Comparison of ENCODE assay signal across 1 mouse cellular context in genomic region chr10:128175996-128176755, GRCm38 (mm10).
TF ChIP-seq lines count a peak whose summit lies in the region.

No protein-coding gene starts in this region.

TF ChIP-seq in CH12.LX, 34 proteins besides CTCF, POLR2A, EP300 and RAD21:
- TF ChIP-seq E2F4 (IDR thresholded peaks at IDR 0.05; ENCODE audit: insufficient replicate concordance, low read depth, low read length) (0 out of 2 replicates have a peak, but pooled peaks have one; percentile 34), UBTF (IDR thresholded peaks at IDR 0.05; ENCODE audit: low read depth, low read length) (no peak), ZKSCAN1 (IDR thresholded peaks at IDR 0.05; ENCODE audit: borderline replicate concordance, low read depth, low read length) (no peak), MEF2A (IDR thresholded peaks at IDR 0.05; ENCODE audit: borderline replicate concordance, low read depth, low read length) (peak; percentile 27; the same call in 1 of the 2 replicates), TCF12 (IDR thresholded peaks at IDR 0.05; ENCODE audit: low read depth, low read length) (peak; percentile 52; the same call in 1 of the 2 replicates), SIN3A (IDR thresholded peaks at IDR 0.05; ENCODE audit: low read length) (peak; percentile 98), TBP (conservative IDR thresholded peaks at IDR 0.05; ENCODE audit: low read depth, low read length) (peak; percentile 83), ETS1 (conservative IDR thresholded peaks at IDR 0.05; ENCODE audit: low read depth, low read length) (peak; percentile 64; the same call in 1 of the 2 replicates), JUN (IDR thresholded peaks at IDR 0.05; ENCODE audit: insufficient read depth, low read depth, low read length) (peak; percentile 37; the same call in 1 of the 2 replicates), ZNF384 (IDR thresholded peaks at IDR 0.05; ENCODE audit: low read depth, low read length) (no peak; the same call in 1 of the 2 replicates), SMC3 (IDR thresholded peaks at IDR 0.05; ENCODE audit: low read depth, low read length) (no peak), JUND (conservative IDR thresholded peaks at IDR 0.05; ENCODE audit: low read depth, low read length) (peak; percentile 71), BHLHE40 (IDR thresholded peaks at IDR 0.05; ENCODE audit: low read depth, low read length) (0 out of 2 replicates have a peak, but pooled peaks have one; percentile 38), ZC3H11A (IDR thresholded peaks at IDR 0.05; ENCODE audit: low read depth, low read length) (no peak), ELF1 (IDR thresholded peaks at IDR 0.05; ENCODE audit: low read depth, low read length) (no peak; the same call in 1 of the 2 replicates), CHD2 (IDR thresholded peaks at IDR 0.05; ENCODE audit: low read length) (no peak), CHD1 (IDR thresholded peaks at IDR 0.05; ENCODE audit: low read depth, low read length) (no peak), POLR2AphosphoS2 (IDR thresholded peaks at IDR 0.05; ENCODE audit: low read depth, low read length) (no peak), IRF4 (IDR thresholded peaks at IDR 0.05; ENCODE audit: low read depth, low read length) (peak; percentile 75; the same call in 1 of the 2 replicates), USF1 (IDR thresholded peaks at IDR 0.05; ENCODE audit: low read depth, low read length) (no peak), NRF1 (IDR thresholded peaks at IDR 0.05; ENCODE audit: low read depth, low read length) (no peak), MYC (IDR thresholded peaks at IDR 0.05; ENCODE audit: low read depth, low read length) (peak; percentile 72), MAFK (IDR thresholded peaks at IDR 0.05; ENCODE audit: insufficient replicate concordance, low read length) (no peak), RCOR1 (conservative IDR thresholded peaks at IDR 0.05; ENCODE audit: low read depth, low read length) (no peak), KAT2A (IDR thresholded peaks at IDR 0.05; ENCODE audit: insufficient replicate concordance, low read length) (no peak), USF2 (conservative IDR thresholded peaks at IDR 0.05; ENCODE audit: low read depth, low read length) (no peak), HCFC1 (IDR thresholded peaks at IDR 0.05; ENCODE audit: low read depth, low read length) (peak; percentile 71), PAX5 (IDR thresholded peaks at IDR 0.05; ENCODE audit: low read length) (no peak), NELFE (IDR thresholded peaks at IDR 0.05; ENCODE audit: low read depth, low read length) (no peak), MAX (IDR thresholded peaks at IDR 0.05; ENCODE audit: low read length) (no peak; the same call in 1 of the 2 replicates), ZMIZ1 (IDR thresholded peaks at IDR 0.05; ENCODE audit: low read depth, low read length) (no peak), MXI1 (IDR thresholded peaks at IDR 0.05; ENCODE audit: low read depth, low read length) (peak; percentile 24), MAZ (IDR thresholded peaks at IDR 0.05; ENCODE audit: low read depth, low read length) (peak; percentile 95)
TF ChIP-seq in CH12.LX: peak in this region for 14.
